Mouse (Mus musculus): Measurements from ENCODE around the gene Rps6ka5. TPM values are rescaled to one million over a fixed set of nuclear protein-coding genes. Genes with fewer than 3 reads are reported as not detected.

The Rps6ka5 gene
- polyA plus RNA-seq, 1 experiment from 2014 or later = 3.2 TPM

DNA sequence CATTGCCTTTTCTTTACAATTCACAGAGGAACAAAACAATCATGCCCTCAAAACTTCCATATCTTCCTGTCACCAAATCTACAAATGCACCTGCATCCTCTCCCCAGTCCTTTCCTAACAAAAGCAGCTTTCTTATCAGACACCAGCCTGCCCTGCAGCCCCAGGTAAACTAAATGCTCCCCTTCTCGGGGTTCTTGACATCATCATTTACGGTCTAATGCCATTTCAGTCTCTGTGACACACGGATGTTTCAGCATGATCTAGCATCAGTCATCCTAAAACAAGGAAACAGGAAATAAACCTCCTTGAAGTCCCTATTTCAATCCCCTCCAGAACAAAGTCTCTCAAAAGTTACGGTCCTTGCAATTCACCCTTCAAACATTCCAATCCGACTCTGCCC, 15.0 kb downstream of the Rps6ka5 start:
- no peak overlapping the region for H3K4me2 ChIP-seq
- H3K27me3 ChIP-seq (ENCODE audit: control insufficient read depth, insufficient read depth, low read length) = no peaks in the 10 kb centered on the region
- H3K27ac ChIP-seq (ENCODE audit: low read depth, low read length) = no peak overlapping the region
- no peak for ATAC-seq (ENCODE audit: low FRiP score)
- no peak overlapping the region for H3K9ac ChIP-seq (ENCODE audit: low read length)
- no peak overlapping the region for H3K4me3 ChIP-seq (ENCODE audit: low read depth, low read length)
- no peak for DNase-seq (ENCODE audit: low spot score, missing footprints)
- H3K36me3 ChIP-seq (ENCODE audit: control insufficient read depth, insufficient read depth, low read length) = no peaks in the 10 kb centered on the region
- H3K9me3 ChIP-seq (ENCODE audit: control insufficient read depth, low read length) = no peaks in the 10 kb centered on the region
- WGBS = 80% methylated on average over 5 of the region's 5 CpGs
- no peaks in the 10 kb centered on the region for H3K4me1 ChIP-seq (ENCODE audit: control insufficient read depth, insufficient read depth, low read length)

DNA sequence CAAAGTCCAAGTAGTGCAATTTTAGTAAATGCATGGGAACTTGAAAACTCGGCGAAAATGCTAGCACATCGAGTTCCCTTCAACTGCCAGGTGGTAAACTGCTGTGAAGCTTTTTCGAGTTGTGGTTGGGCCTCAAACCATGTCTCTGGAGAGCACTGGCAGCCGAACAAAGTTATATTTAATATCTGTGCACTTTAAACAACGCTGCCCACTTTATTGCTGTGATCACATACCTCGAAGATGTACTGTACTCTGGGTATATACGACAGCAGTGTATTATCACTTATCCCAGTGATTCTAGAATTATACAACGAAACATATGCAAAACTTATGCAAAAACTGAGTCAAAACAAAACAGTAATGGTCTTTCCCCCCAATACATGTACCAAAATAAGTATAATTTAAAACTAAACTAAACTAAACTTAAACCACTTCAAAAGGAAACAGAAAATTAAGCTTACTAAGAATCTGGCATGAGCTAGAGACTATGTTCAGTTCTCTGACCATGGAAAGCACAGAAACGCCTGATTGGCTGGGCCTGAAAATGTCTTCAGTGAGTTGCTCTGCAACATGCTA, 15.6 kb downstream of the Rps6ka5 start:
- H3K4me2 ChIP-seq = no peak overlapping the region
- DNase-seq (ENCODE audit: low spot score, missing footprints) (no peak), ATAC-seq (ENCODE audit: low FRiP score) (no peak)
- no peaks in the 10 kb centered on the region for H3K27me3 ChIP-seq (ENCODE audit: control insufficient read depth, insufficient read depth, low read length)
- no peak overlapping the region for H3K4me3 ChIP-seq (ENCODE audit: low read depth, low read length)
- H3K9ac ChIP-seq (ENCODE audit: low read length) = no peak overlapping the region
- H3K9me3 ChIP-seq (ENCODE audit: control insufficient read depth, low read length) = no peaks in the 10 kb centered on the region
- 89% methylated on average over 10 of the region's 10 CpGs for WGBS
- no peaks in the 10 kb centered on the region for H3K36me3 ChIP-seq (ENCODE audit: control insufficient read depth, insufficient read depth, low read length)
- H3K4me1 ChIP-seq (ENCODE audit: control insufficient read depth, insufficient read depth, low read length) = no peaks in the 10 kb centered on the region
- H3K27ac ChIP-seq (ENCODE audit: low read depth, low read length) = no peak overlapping the region

DNA sequence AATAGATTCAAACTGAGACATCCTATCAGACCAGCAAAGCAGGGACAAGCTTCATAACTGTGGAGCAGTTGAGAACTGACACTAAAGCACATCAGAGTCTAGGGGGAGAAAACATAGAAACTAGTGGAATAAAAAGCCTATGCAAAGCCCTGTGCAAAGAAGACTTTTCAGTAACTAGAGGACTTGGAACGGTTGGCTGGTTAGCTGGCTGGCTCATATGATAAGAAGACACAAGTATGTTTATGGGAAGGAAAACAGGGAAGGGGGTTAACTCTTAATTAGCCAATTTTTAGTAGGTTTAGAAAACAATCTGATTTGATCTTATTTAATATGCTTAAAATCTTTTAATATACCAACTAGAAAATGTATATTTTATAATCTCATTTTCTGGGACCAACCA, 16.4 kb downstream of the Rps6ka5 start:
- 69% methylated on average over 1 of the region's 1 CpGs for WGBS
- no peak overlapping the region for H3K4me2 ChIP-seq

DNA sequence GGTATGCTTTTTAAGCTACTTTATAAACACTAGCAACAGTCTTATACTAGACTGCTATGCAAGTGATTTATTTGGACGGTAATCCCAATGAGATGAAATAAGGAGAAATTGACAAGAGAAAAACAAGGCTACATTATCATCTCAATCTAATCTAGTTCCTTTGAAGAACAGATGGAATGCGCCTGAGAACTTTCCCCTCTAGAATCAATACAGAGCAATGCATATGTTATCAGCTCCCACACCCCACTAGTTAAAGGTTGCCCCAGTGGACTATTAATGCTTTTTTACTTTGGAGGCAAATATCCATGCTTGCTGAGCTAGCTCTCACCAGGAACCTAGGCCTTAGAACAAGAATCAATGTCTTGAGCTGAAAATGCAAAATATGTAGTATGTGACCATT, 19.5 kb downstream of the Rps6ka5 start:
- Histone ChIP-seq H3K9me3 (ENCODE audit: control insufficient read depth, low read length) (no peaks in the 10 kb centered on the region), H3K4me1 (ENCODE audit: control insufficient read depth, insufficient read depth, low read length) (no peaks in the 10 kb centered on the region), H3K27ac (ENCODE audit: low read depth, low read length) (no peak overlapping the region), H3K9ac (ENCODE audit: low read length) (no peak overlapping the region), H3K4me3 (ENCODE audit: low read depth, low read length) (no peak overlapping the region), H3K36me3 (ENCODE audit: control insufficient read depth, insufficient read depth, low read length) (no peaks in the 10 kb centered on the region), H3K27me3 (ENCODE audit: control insufficient read depth, insufficient read depth, low read length) (no peaks in the 10 kb centered on the region), H3K4me2 (no peak overlapping the region)
- ATAC-seq (ENCODE audit: low FRiP score) = no peak
- WGBS = 84% methylated on average over 2 of the region's 2 CpGs
- no peak for DNase-seq (ENCODE audit: low spot score, missing footprints)

More for the DNA sequence above, 16.4 kb downstream of the Rps6ka5 start:
- Histone ChIP-seq H3K27me3 (ENCODE audit: control insufficient read depth, insufficient read depth, low read length) (no peaks in the 10 kb centered on the region), H3K9ac (ENCODE audit: low read length) (no peak overlapping the region), H3K4me1 (ENCODE audit: control insufficient read depth, insufficient read depth, low read length) (no peaks in the 10 kb centered on the region), H3K27ac (ENCODE audit: low read depth, low read length) (no peak overlapping the region), H3K4me3 (ENCODE audit: low read depth, low read length) (no peak overlapping the region), H3K36me3 (ENCODE audit: control insufficient read depth, insufficient read depth, low read length) (no peaks in the 10 kb centered on the region), H3K9me3 (ENCODE audit: control insufficient read depth, low read length) (no peaks in the 10 kb centered on the region)
- ATAC-seq (ENCODE audit: low FRiP score) (no peak), DNase-seq (ENCODE audit: low spot score, missing footprints) (no peak)

DNA sequence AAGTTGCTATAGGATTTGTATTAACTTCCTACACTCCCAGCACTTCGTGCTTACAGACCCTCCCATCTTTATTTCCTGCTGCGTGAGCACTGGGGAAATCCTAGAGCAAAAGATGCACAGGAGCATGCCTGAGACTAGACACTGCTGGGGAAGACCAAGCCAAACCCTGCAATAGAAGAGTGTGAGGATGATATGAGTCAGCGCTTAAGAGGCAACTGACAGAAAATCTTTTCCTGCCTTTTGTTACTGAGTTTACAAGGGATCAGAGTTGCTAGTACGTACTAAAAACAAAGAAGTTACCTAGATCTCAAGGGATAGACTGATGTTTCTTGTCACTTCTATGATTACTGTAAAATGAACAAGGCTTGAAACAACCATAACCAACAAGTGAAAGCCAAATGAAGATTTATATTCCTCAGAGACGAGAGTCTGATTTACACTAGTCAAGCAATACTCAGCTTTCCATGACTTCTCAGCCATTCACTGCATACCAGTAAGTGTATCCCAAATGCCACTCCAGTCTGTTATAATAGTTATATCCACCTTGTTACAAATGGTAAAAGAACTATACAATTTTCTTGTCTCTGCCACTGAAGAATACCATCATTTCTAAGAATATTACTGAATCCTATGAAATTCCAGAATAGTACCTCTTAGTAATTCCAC, 21.6 kb downstream of the Rps6ka5 start:
- H3K36me3 ChIP-seq (ENCODE audit: control insufficient read depth, insufficient read depth, low read length) = no peaks in the 10 kb centered on the region
- no peaks in the 10 kb centered on the region for H3K4me1 ChIP-seq (ENCODE audit: control insufficient read depth, insufficient read depth, low read length)
- H3K9me3 ChIP-seq (ENCODE audit: control insufficient read depth, low read length) = no peaks in the 10 kb centered on the region
- H3K27me3 ChIP-seq (ENCODE audit: control insufficient read depth, insufficient read depth, low read length) = no peaks in the 10 kb centered on the region
- WGBS = 91% methylated on average over 5 of the region's 5 CpGs
- H3K4me3 ChIP-seq (ENCODE audit: low read depth, low read length) = no peak overlapping the region
- no peak overlapping the region for H3K4me2 ChIP-seq
- ATAC-seq (ENCODE audit: low FRiP score) (no peak), DNase-seq (ENCODE audit: low spot score, missing footprints) (no peak)
- no peak overlapping the region for H3K27ac ChIP-seq (ENCODE audit: low read depth, low read length)
- no peak overlapping the region for H3K9ac ChIP-seq (ENCODE audit: low read length)

DNA sequence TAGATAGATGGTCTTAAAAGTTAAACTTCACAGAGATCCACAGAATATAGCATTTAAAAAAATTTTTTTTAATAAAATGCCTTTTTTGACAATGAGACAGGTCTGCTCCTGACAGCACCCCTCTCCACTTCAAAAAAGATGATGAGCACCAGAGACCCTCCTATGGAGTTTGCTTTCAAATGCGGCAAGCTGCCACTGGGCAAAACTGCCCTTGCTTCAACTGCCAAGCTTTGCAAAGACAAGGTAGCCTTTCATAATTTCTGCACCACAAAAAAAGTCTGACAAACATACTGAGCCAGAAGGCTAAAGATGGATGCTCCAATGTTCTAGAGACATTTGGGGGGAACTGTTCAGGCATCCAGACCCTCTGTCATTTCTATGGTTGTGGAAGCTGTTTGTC, 28.8 kb downstream of the Rps6ka5 start:
- H3K36me3 ChIP-seq (ENCODE audit: control insufficient read depth, insufficient read depth, low read length) = no peaks in the 10 kb centered on the region
- DNase-seq (ENCODE audit: low spot score, missing footprints) = no peak
- WGBS = 95% methylated on average over 1 of the region's 1 CpGs

DNA sequence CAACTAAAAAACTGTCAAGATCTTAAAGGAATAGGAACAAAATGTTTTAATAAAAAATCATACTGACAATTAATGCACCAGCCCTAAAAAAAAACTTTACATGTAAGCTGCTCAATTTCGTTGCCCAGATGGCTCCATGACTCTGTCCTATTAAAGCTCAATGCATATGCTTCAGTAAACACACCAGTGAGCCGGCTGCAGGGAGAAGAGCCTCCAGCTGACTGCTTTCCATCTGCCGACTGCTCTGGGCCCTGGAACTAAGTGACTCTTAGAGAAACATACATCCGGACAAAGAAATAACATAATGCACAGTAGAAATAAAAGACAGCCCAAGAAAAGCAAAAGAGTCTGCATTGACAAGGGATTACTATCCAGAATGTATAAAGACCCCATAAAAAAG, 30.2 kb downstream of the Rps6ka5 start:
- Histone ChIP-seq H3K4me2 (no peak overlapping the region), H3K36me3 (ENCODE audit: control insufficient read depth, insufficient read depth, low read length) (no peaks in the 10 kb centered on the region), H3K27me3 (ENCODE audit: control insufficient read depth, insufficient read depth, low read length) (no peaks in the 10 kb centered on the region), H3K27ac (ENCODE audit: low read depth, low read length) (no peak overlapping the region), H3K4me3 (ENCODE audit: low read depth, low read length) (no peak overlapping the region), H3K9me3 (ENCODE audit: control insufficient read depth, low read length) (no peaks in the 10 kb centered on the region), H3K9ac (ENCODE audit: low read length) (no peak overlapping the region), H3K4me1 (ENCODE audit: control insufficient read depth, insufficient read depth, low read length) (no peaks in the 10 kb centered on the region)
- 22% methylated on average over 4 of the region's 4 CpGs for WGBS
- ATAC-seq (ENCODE audit: low FRiP score) (0 out of 2 replicates have a peak, but pooled peaks have one; percentile 50), DNase-seq (ENCODE audit: low spot score, missing footprints) (no peak)

More for the DNA sequence above, 28.8 kb downstream of the Rps6ka5 start:
- no peak for ATAC-seq (ENCODE audit: low FRiP score)
- H3K4me2 ChIP-seq = no peak overlapping the region
- H3K9ac ChIP-seq (ENCODE audit: low read length) = no peak overlapping the region
- H3K4me1 ChIP-seq (ENCODE audit: control insufficient read depth, insufficient read depth, low read length) = no peaks in the 10 kb centered on the region
- H3K27me3 ChIP-seq (ENCODE audit: control insufficient read depth, insufficient read depth, low read length) = no peaks in the 10 kb centered on the region
- H3K27ac ChIP-seq (ENCODE audit: low read depth, low read length) = no peak overlapping the region
- no peak overlapping the region for H3K4me3 ChIP-seq (ENCODE audit: low read depth, low read length)
- no peaks in the 10 kb centered on the region for H3K9me3 ChIP-seq (ENCODE audit: control insufficient read depth, low read length)

DNA sequence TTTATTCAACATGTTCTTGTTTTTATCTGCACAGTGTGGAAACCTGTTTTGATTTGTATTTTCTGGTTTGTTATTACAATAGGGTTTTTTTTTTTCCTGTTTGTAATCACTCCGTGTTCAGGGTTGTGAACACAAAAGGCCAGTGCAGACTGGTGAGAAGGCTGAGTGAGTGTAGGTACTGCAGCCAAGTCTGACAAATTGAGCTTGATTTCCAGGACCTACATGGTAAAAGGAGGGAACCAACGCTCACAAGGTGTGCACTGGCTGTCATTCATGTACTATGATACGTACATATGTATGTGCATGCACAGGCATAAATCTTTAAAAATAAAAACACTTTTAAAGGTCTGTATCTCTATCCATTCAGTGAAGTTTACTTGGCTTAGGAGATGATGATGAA, 31.5 kb downstream of the Rps6ka5 start:
- DNase-seq (ENCODE audit: low spot score, missing footprints) = no peak
- H3K4me2 ChIP-seq = no peak overlapping the region
- no peaks in the 10 kb centered on the region for H3K4me1 ChIP-seq (ENCODE audit: control insufficient read depth, insufficient read depth, low read length)
- no peak overlapping the region for H3K9ac ChIP-seq (ENCODE audit: low read length)
- no peak overlapping the region for H3K27ac ChIP-seq (ENCODE audit: low read depth, low read length)
- no peak for ATAC-seq (ENCODE audit: low FRiP score)
- no peaks in the 10 kb centered on the region for H3K27me3 ChIP-seq (ENCODE audit: control insufficient read depth, insufficient read depth, low read length)
- no peaks in the 10 kb centered on the region for H3K36me3 ChIP-seq (ENCODE audit: control insufficient read depth, insufficient read depth, low read length)
- H3K4me3 ChIP-seq (ENCODE audit: low read depth, low read length) = no peak overlapping the region
- WGBS = 81% methylated on average over 3 of the region's 3 CpGs
- no peaks in the 10 kb centered on the region for H3K9me3 ChIP-seq (ENCODE audit: control insufficient read depth, low read length)

DNA sequence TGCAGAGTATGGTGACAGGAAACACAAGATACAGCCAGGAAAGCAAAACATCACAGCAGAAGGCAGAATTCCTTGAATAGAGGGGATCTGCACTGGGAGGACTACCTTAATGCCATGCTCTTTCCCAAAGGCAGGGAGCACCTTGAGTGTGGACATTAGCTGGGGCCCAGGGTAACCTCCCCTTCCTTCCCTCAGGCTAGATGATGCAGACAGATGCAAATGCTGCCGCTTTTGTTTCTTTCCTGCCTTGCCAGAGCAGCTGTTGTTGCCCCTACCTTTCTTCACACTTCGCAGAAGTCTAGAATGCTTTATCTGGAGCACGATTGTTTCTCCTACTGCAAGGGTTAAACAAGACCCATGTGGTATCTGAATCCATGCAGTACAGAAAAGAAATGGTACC, 34.6 kb downstream of the Rps6ka5 start:
- WGBS = 58% methylated on average over 3 of the region's 3 CpGs

More for the DNA sequence above, 34.6 kb downstream of the Rps6ka5 start:
- H3K9me3 ChIP-seq (ENCODE audit: control insufficient read depth, low read length) = no peaks in the 10 kb centered on the region
- H3K27ac ChIP-seq (ENCODE audit: low read depth, low read length) = no peak overlapping the region
- H3K4me2 ChIP-seq = no peak overlapping the region
- no peak overlapping the region for H3K4me3 ChIP-seq (ENCODE audit: low read depth, low read length)
- no peak for ATAC-seq (ENCODE audit: low FRiP score)
- H3K27me3 ChIP-seq (ENCODE audit: control insufficient read depth, insufficient read depth, low read length) = no peaks in the 10 kb centered on the region
- H3K9ac ChIP-seq (ENCODE audit: low read length) = no peak overlapping the region
- no peak for DNase-seq (ENCODE audit: low spot score, missing footprints)
- H3K36me3 ChIP-seq (ENCODE audit: control insufficient read depth, insufficient read depth, low read length) = no peaks in the 10 kb centered on the region
- H3K4me1 ChIP-seq (ENCODE audit: control insufficient read depth, insufficient read depth, low read length) = no peaks in the 10 kb centered on the region
